Mouse (Mus musculus) midbrain, postnatal 0 days (tissue): ENCODE measurements at regions not wholly inside any gene's neighbourhood (a gene's known extent, or its start where the extent isn't known, plus 50 kb on each side); places are given as distances from the start of the nearest gene placed in this dataset.

Experiments used
- ATAC-seq: fragments of 200-750 bp; cut with Nextera tagmentation; 2 replicates; pipeline ENCODE4 v1.8.0; 2017; ENCODE audit warnings: moderate number of reproducible peaks, mild to moderate bottlenecking, moderate TSS enrichment, moderate library complexity; ENCODE audit not compliant: low FRiP score
- DNase-seq: peaks from one replicate; pipeline ENCODE4 v3.0.0-alpha.2; 2015; ENCODE audit warnings: low spot score
- H3K27ac ChIP-seq: fragments of 300-500 bp; sonication (generic); 2 replicates; pipeline ENCODE4 v1.5.1; 2014; ENCODE audit warnings: low read depth, mild to moderate bottlenecking, low read length, mixed read lengths
- H3K27me3 ChIP-seq: fragments of 300-500 bp; sonication (generic); 2 replicates; pipeline ENCODE4 v1.6.1; 2014; ENCODE audit warnings: low read length, control low read depth, mixed read lengths; ENCODE audit not compliant: insufficient read depth
- H3K36me3 ChIP-seq: fragments of 300-500 bp; sonication (generic); 2 replicates; pipeline ENCODE4 v1.6.1; 2014; ENCODE audit warnings: low read length, control low read depth, mixed read lengths; ENCODE audit not compliant: insufficient read depth
- H3K4me1 ChIP-seq: fragments of 300-500 bp; sonication (generic); 2 replicates; pipeline ENCODE4 v1.6.1; 2014; ENCODE audit warnings: mild to moderate bottlenecking, control low read depth, antibody characterized with exemption, low read length, mixed read lengths; ENCODE audit not compliant: insufficient read depth
- H3K4me2 ChIP-seq: fragments of 300-500 bp; sonication (generic); 2 replicates; pipeline ENCODE4 v1.6.1; 2014; ENCODE audit warnings: low read depth, mild to moderate bottlenecking, low read length, mixed read lengths; ENCODE audit not compliant: poor library complexity, severe bottlenecking
- H3K4me3 ChIP-seq: fragments of 300-500 bp; sonication (generic); 2 replicates; pipeline ENCODE4 v1.5.1; 2014; ENCODE audit warnings: low read depth, mild to moderate bottlenecking, low read length, moderate library complexity
- H3K9ac ChIP-seq: fragments of 300-500 bp; sonication (generic); replicated peaks from 2 replicates; pipeline ENCODE4 v1.6.1; 2014; ENCODE audit warnings: mild to moderate bottlenecking, low read length, moderate library complexity, mixed read lengths; ENCODE audit not compliant: poor library complexity, severe bottlenecking
- H3K9me3 ChIP-seq: fragments of 300-500 bp; sonication (generic); 2 replicates; pipeline ENCODE4 v1.6.1; 2016; ENCODE audit warnings: low read length, control low read depth
- CTCF ChIP-seq: IDR thresholded peaks from 2 replicates; pipeline ENCODE4 v1.5.1; 2016; ENCODE audit warnings: antibody characterized with exemption, mild to moderate bottlenecking
- WGBS: fragments of 180-500 bp; shearing (Covaris S2); extraction: QIAGEN DNeasy Blood & Tissue Kit; methylation state at CpG from one replicate; pipeline ENCODE4 v1.1.7; 2014; 5-methylcytosine and 5-hydroxymethylcytosine counted together

DNA sequence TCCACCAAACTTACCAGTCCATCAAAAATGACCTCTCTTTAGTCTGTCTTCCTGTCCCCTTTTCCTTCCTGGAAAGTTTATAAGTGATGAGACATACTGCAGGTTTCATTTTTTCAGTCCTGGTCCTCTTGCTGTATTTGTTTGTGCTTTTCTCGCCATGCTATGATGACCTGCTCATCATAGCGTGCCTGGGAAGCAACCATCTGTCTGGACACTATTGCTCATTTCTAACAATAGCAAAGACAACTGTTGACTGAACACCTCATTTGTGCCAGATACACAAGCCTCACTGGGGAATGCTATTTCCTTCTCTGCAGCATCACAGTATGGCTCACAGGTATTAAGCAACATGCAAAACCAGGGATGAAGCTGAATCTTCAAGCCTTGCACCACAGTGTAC, 85.2 kb upstream of the Cdkn2b start:
- ATAC-seq, result no peak
- 93% methylated on average over 2 of the region's 2 CpGs for WGBS
- Histone ChIP-seq H3K9ac (no peak overlapping the region), H3K9me3 (no peaks in the 10 kb centered on the region), H3K4me3 (no peak overlapping the region), H3K27ac (no peak overlapping the region), H3K27me3 (no peaks in the 10 kb centered on the region), H3K36me3 (no peaks in the 10 kb centered on the region), H3K4me2 (no peak overlapping the region), H3K4me1 (no peaks in the 10 kb centered on the region)
- DNase-seq, result no peak
- no peak for TF ChIP-seq CTCF

DNA sequence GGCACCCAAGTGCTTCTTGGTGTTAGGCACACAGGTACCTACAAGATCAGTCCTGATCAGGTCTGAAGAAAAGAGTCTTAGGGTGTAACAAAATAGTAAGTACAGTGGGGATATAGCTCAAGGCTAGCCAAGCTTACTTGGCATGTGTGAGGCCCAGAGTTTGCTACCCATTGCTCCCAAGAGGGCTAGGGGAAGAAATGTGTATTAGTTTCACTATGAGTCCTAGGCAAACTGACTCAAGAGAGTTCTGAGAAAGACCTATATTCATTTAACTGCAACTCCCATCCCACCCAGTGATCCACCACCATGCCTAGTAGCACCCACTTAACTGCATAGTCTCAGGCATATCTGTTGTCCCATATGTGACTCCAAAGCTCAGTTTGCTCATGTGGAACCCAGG, 84.5 kb upstream of the Cdkn2b start:
- ATAC-seq (no peak), DNase-seq (no peak)
- no peak overlapping the region for H3K4me2 ChIP-seq
- TF ChIP-seq CTCF, result no peak
- H3K27me3 ChIP-seq, result no peaks in the 10 kb centered on the region
- H3K36me3 ChIP-seq, result no peaks in the 10 kb centered on the region
- H3K4me3 ChIP-seq, result no peak overlapping the region
- no peak overlapping the region for H3K27ac ChIP-seq
- H3K9me3 ChIP-seq, result no peaks in the 10 kb centered on the region
- no peak overlapping the region for H3K9ac ChIP-seq
- no peaks in the 10 kb centered on the region for H3K4me1 ChIP-seq

DNA sequence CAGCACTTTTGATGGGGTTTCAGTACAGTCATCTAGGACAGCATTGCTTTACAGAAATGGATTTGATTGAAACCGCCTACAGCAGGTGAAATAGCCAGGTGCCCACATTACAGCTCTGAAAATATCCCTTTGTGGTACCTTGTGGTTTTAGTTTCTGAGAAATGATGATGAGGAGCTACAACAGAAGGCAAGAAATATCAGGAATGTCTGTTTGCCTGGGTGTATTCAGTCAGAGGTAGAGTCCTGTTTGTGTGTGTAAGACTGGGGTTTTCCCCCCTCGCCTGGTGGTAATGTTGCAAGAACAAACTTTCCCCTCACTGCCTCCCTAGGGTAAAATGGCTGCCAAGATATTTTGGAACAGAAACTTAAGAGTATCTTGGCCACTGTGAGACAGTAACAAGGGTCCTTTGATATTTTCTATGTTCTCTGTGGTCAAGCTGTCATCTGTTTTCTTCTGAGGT, 82.4 kb upstream of the Cdkn2b start:
- Histone ChIP-seq H3K36me3 (no peaks in the 10 kb centered on the region), H3K4me2 (no peak overlapping the region), H3K4me1 (no peaks in the 10 kb centered on the region), H3K27ac (no peak overlapping the region), H3K9ac (no peak overlapping the region), H3K4me3 (no peak overlapping the region), H3K27me3 (no peaks in the 10 kb centered on the region), H3K9me3 (no peaks in the 10 kb centered on the region)
- TF ChIP-seq CTCF, result no peak
- WGBS, result 91% methylated on average over 2 of the region's 2 CpGs
- ATAC-seq (no peak), DNase-seq (no peak)

DNA sequence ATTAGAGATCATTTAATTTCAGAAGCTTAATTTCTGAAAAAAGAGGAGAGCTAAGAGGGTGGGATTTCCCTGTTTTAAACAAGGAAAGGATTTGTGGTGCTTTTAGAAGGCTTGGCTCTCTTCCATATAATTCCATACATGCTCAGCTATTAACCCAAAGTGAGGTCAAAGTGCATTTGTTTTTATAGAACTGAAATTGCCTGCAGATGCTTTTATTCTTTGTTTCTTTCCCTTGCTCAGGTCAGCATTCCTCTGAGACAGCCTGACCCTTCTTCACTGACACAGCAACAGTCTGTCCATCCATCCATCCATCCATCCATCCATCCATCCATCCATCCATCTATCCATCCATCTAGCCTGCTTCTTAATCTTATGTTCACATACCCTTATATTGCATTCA, 82.0 kb upstream of the Cdkn2b start:
- no peaks in the 10 kb centered on the region for H3K36me3 ChIP-seq
- no peak overlapping the region for H3K27ac ChIP-seq
- ATAC-seq (no peak), DNase-seq (no peak)
- no peaks in the 10 kb centered on the region for H3K9me3 ChIP-seq
- no peak overlapping the region for H3K4me3 ChIP-seq
- H3K27me3 ChIP-seq, result no peaks in the 10 kb centered on the region
- H3K4me1 ChIP-seq, result no peaks in the 10 kb centered on the region
- TF ChIP-seq CTCF, result no peak
- H3K9ac ChIP-seq, result no peak overlapping the region
- H3K4me2 ChIP-seq, result no peak overlapping the region

DNA sequence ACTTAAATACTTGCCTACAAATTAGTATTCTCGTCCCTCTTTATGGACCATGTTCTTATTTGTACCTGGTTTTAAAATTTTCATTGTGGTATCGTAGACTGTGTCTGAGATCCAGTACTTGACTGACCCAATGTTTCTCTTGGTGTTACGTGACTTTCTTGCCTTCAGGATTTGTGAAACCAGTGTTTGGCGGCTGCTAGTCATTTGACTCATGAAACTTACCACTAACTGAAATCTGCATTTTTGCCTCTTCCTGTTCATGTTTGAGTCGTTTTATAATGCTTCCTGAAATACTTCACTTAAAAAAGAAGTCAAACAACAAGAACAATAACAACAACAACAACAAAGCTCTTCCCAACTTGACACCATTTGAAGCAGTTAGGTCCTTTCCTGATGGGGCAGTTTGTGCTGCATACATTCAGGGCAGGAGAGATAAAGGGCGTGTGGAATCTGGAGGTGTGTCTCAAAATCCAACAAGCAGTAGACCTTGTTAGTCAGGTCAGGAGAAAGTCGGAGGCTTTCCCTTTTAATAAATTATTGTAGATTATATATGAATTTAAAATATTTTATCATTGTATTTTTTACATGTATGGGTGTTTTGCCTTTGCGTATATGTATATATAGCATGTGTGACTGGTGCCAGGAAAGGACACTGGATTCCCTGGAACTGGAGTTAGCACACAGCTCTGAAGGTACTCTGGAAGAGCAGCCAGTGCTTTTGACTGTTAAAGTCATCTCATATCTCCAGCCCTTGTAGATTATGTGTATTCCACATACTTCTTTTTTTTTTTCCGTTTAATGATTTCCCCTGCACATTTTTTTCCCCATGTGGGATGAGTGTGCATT, 80.8 kb upstream of the Cdkn2b start:
- Histone ChIP-seq H3K36me3 (no peaks in the 10 kb centered on the region), H3K27ac (no peak overlapping the region), H3K27me3 (no peaks in the 10 kb centered on the region), H3K4me3 (no peak overlapping the region), H3K9ac (no peak overlapping the region), H3K4me1 (no peaks in the 10 kb centered on the region), H3K4me2 (no peak overlapping the region), H3K9me3 (no peaks in the 10 kb centered on the region)
- no peak for ATAC-seq
- no peak for DNase-seq
- no peak for TF ChIP-seq CTCF
- WGBS, result 87% methylated on average over 9 of the region's 9 CpGs

DNA sequence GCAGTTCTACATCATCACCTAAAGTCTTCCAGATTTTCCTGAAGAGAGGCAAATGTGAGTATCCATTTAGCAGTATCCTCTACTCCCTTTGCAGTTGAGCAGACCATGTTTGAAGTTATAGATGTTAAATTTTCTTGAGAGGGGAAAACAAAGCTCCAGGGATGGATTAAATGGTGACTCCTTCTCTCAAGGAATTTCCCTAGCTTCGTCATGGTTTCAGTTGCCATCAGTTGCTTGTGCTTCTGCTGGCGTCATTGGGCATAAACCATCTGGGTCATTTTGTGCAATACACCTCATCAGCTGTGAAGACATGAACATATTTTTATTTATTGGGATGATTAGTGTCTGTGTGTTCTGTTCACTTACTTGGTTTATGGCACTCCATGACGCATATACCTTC, 72.7 kb upstream of the Cdkn2b start:
- Histone ChIP-seq H3K4me2 (no peak overlapping the region), H3K9ac (no peak overlapping the region), H3K27ac (no peak overlapping the region), H3K27me3 (no peaks in the 10 kb centered on the region), H3K4me1 (no peaks in the 10 kb centered on the region), H3K36me3 (no peaks in the 10 kb centered on the region), H3K9me3 (no peaks in the 10 kb centered on the region), H3K4me3 (no peak overlapping the region)
- no peak for DNase-seq
- ATAC-seq, result no peak
- TF ChIP-seq CTCF, result no peak
- 88% methylated on average over 3 of the region's 3 CpGs for WGBS
